Mouse (Mus musculus): ENCODE data around the gene Nlrp10.

GRCm38 (mm10) chr7:108903969-108904368, 26.0 kb downstream of the Nlrp10 start:
- TF ChIP-seq GATA1 (IDR thresholded peaks at IDR 0.05; ENCODE audit: low read length) (no peak), TAL1 (IDR thresholded peaks at IDR 0.05; ENCODE audit: low read length) (no peak)

Data from erythroblast, embryonic 14.5 days (primary cell).